Mouse (Mus musculus) lung, embryonic 15.5 days (tissue): ENCODE measurements around the gene Nolc1. TPM values are rescaled to one million over a fixed set of nuclear protein-coding genes. Genes with fewer than 3 reads are reported as not detected.

Source experiments
- ATAC-seq: fragments of 200-750 bp; cut with Nextera tagmentation; 2 replicates; pipeline ENCODE4 v1.8.0; 2017; ENCODE audit warnings: moderate number of reproducible peaks, borderline replicate concordance; ENCODE audit not compliant: low FRiP score, low TSS enrichment; ENCODE audit errors: extremely low read depth
- H3K27ac ChIP-seq: fragments of 300-500 bp; sonication (generic); 2 replicates; pipeline ENCODE4 v1.5.1; 2015; ENCODE audit warnings: moderate library complexity, mild to moderate bottlenecking, inconsistent platforms
- H3K27me3 ChIP-seq: fragments of 300-500 bp; sonication (generic); 2 replicates; pipeline ENCODE4 v1.6.1; 2015; ENCODE audit warnings: inconsistent platforms
- H3K36me3 ChIP-seq: fragments of 300-500 bp; sonication (generic); 2 replicates; pipeline ENCODE4 v1.6.1; 2015; ENCODE audit warnings: inconsistent platforms
- H3K4me1 ChIP-seq: fragments of 300-500 bp; sonication (generic); 2 replicates; pipeline ENCODE4 v1.6.1; 2015; ENCODE audit warnings: inconsistent platforms
- H3K4me2 ChIP-seq: fragments of 300-500 bp; sonication (generic); 2 replicates; pipeline ENCODE4 v1.6.1; 2015; ENCODE audit warnings: inconsistent platforms, mild to moderate bottlenecking, moderate library complexity
- H3K4me3 ChIP-seq: fragments of 300-500 bp; sonication (generic); 2 replicates; pipeline ENCODE4 v1.5.1; 2015; ENCODE audit warnings: mild to moderate bottlenecking, inconsistent platforms
- H3K9ac ChIP-seq: fragments of 300-500 bp; sonication (generic); 2 replicates; pipeline ENCODE4 v1.6.1; 2015; ENCODE audit warnings: inconsistent platforms
- H3K9me3 ChIP-seq: fragments of 300-500 bp; sonication (generic); 2 replicates; pipeline ENCODE4 v1.6.1; 2016; ENCODE audit warnings: inconsistent platforms
- WGBS: fragments of 180-500 bp; shearing (Covaris S2); methylation state at CpG from one replicate; pipeline ENCODE4 v1.1.7; 2015; 5-methylcytosine and 5-hydroxymethylcytosine counted together
- polyA plus RNA-seq: library from polyadenylated mRNA; unstranded; fragments of >200 nt; fragmentation: Nextera tagmentation; extraction: Ambion mirVana; gene quantifications from 2 replicates; pipeline ENCODE4 v1.2.1, GENCODE M21; 2015

Nolc1 gene
- polyA plus RNA-seq, 1 experiment from 2014 or later = 77.7 TPM

- no peaks in the 10 kb centered on the region for H3K9me3 ChIP-seq
- H3K4me1 ChIP-seq = no peaks in the 10 kb centered on the region
- H3K36me3 ChIP-seq = peaks cover 93% of the 10 kb centered on the region
- 76% methylated on average over 10 of the region's 10 CpGs for WGBS
- no peaks in the 10 kb centered on the region for H3K27me3 ChIP-seq
- no peak overlapping the region for H3K27ac ChIP-seq
- ATAC-seq = no peak
- H3K4me3 ChIP-seq = no peak overlapping the region
- no peak overlapping the region for H3K4me2 ChIP-seq
- H3K9ac ChIP-seq = no peak overlapping the region
Measured at GRCm38 (mm10) chr19:46068054-46068453, 7.6 kb upstream of the Nolc1 start.

GRCm38 (mm10) chr19:46073285-46073684 is 2.4 kb upstream of the Nolc1 start:
- no peak for ATAC-seq
- Histone ChIP-seq H3K4me2 (no peak overlapping the region), H3K4me3 (no peak overlapping the region), H3K9me3 (no peaks in the 10 kb centered on the region), H3K4me1 (peaks cover 16% of the 10 kb centered on the region), H3K9ac (no peak overlapping the region), H3K36me3 (peaks cover 51% of the 10 kb centered on the region), H3K27ac (no peak overlapping the region), H3K27me3 (no peaks in the 10 kb centered on the region)
- WGBS = 76% methylated on average over 7 of the region's 7 CpGs

- Histone ChIP-seq H3K4me3 (no peak overlapping the region), H3K9ac (no peak overlapping the region), H3K4me2 (no peak overlapping the region), H3K4me1 (peaks cover 16% of the 10 kb centered on the region), H3K27ac (no peak overlapping the region), H3K9me3 (no peaks in the 10 kb centered on the region), H3K36me3 (peaks cover 42% of the 10 kb centered on the region), H3K27me3 (no peaks in the 10 kb centered on the region)
- WGBS = 83% methylated on average over 5 of the region's 5 CpGs
- no peak for ATAC-seq
Measured at GRCm38 (mm10) chr19:46074266-46074665, 1.4 kb upstream of the Nolc1 start.

- Histone ChIP-seq H3K9me3 (no peaks in the 10 kb centered on the region), H3K27ac (no peak overlapping the region), H3K27me3 (no peaks in the 10 kb centered on the region), H3K4me3 (no peak overlapping the region), H3K4me2 (no peak overlapping the region), H3K9ac (no peak overlapping the region), H3K36me3 (peaks cover 47% of the 10 kb centered on the region), H3K4me1 (peaks cover 16% of the 10 kb centered on the region)
- 63% methylated on average over 3 of the region's 3 CpGs for WGBS
- no peak for ATAC-seq
Measured at GRCm38 (mm10) chr19:46078535-46078934, 2.9 kb downstream of the Nolc1 start.

- no peak for ATAC-seq
- 96% methylated on average over 8 of the region's 8 CpGs for WGBS
- H3K36me3 ChIP-seq = peaks cover 55% of the 10 kb centered on the region
- no peak overlapping the region for H3K9ac ChIP-seq
- H3K27ac ChIP-seq = no peak overlapping the region
- H3K4me2 ChIP-seq = no peak overlapping the region
- no peaks in the 10 kb centered on the region for H3K4me1 ChIP-seq
- no peaks in the 10 kb centered on the region for H3K27me3 ChIP-seq
- H3K4me3 ChIP-seq = no peak overlapping the region
- no peaks in the 10 kb centered on the region for H3K9me3 ChIP-seq
Measured at GRCm38 (mm10) chr19:46085185-46085584, 9.5 kb downstream of the Nolc1 start.

- no peak overlapping the region for H3K4me2 ChIP-seq
- no peak overlapping the region for H3K9ac ChIP-seq
- WGBS = 48% methylated on average over 3 of the region's 3 CpGs
- no peaks in the 10 kb centered on the region for H3K27me3 ChIP-seq
- H3K4me1 ChIP-seq = no peaks in the 10 kb centered on the region
- no peaks in the 10 kb centered on the region for H3K9me3 ChIP-seq
- no peak for ATAC-seq
- no peak overlapping the region for H3K27ac ChIP-seq
- H3K4me3 ChIP-seq = no peak overlapping the region
- peaks cover 43% of the 10 kb centered on the region for H3K36me3 ChIP-seq
Measured at GRCm38 (mm10) chr19:46086337-46086736, 10.7 kb downstream of the Nolc1 start.

- ATAC-seq = no peak
- H3K9ac ChIP-seq = no peak overlapping the region
- no peaks in the 10 kb centered on the region for H3K27me3 ChIP-seq
- 70% methylated on average over 7 of the region's 7 CpGs for WGBS
- no peak overlapping the region for H3K27ac ChIP-seq
- no peak overlapping the region for H3K4me2 ChIP-seq
- H3K4me1 ChIP-seq = no peaks in the 10 kb centered on the region
- no peak overlapping the region for H3K4me3 ChIP-seq
- H3K36me3 ChIP-seq = peaks cover 28% of the 10 kb centered on the region
- H3K9me3 ChIP-seq = no peaks in the 10 kb centered on the region
Measured at GRCm38 (mm10) chr19:46087871-46088270, 12.2 kb downstream of the Nolc1 start.

- ATAC-seq = no peak
- 80% methylated on average over 4 of the region's 4 CpGs for WGBS
Measured at GRCm38 (mm10) chr19:46091641-46092040, 16.0 kb downstream of the Nolc1 start.

GRCm38 (mm10) chr19:46094144-46094543 is 18.5 kb downstream of the Nolc1 start:
- no peaks in the 10 kb centered on the region for H3K9me3 ChIP-seq
- H3K9ac ChIP-seq = no peak overlapping the region
- 96% methylated on average over 2 of the region's 2 CpGs for WGBS
- H3K27me3 ChIP-seq = no peaks in the 10 kb centered on the region
- H3K4me1 ChIP-seq = no peaks in the 10 kb centered on the region
- no peaks in the 10 kb centered on the region for H3K36me3 ChIP-seq
- no peak overlapping the region for H3K4me2 ChIP-seq
- no peak overlapping the region for H3K27ac ChIP-seq
- no peak overlapping the region for H3K4me3 ChIP-seq
- ATAC-seq = no peak

More at GRCm38 (mm10) chr19:46091641-46092040, 16.0 kb downstream of the Nolc1 start:
- Histone ChIP-seq H3K4me2 (no peak overlapping the region), H3K9me3 (no peaks in the 10 kb centered on the region), H3K9ac (no peak overlapping the region), H3K4me3 (no peak overlapping the region), H3K27me3 (no peaks in the 10 kb centered on the region), H3K36me3 (no peaks in the 10 kb centered on the region), H3K4me1 (no peaks in the 10 kb centered on the region), H3K27ac (no peak overlapping the region)

- Histone ChIP-seq H3K27me3 (no peaks in the 10 kb centered on the region), H3K27ac (no peak overlapping the region), H3K4me1 (no peaks in the 10 kb centered on the region), H3K36me3 (no peaks in the 10 kb centered on the region), H3K9ac (no peak overlapping the region), H3K9me3 (no peaks in the 10 kb centered on the region), H3K4me2 (no peak overlapping the region), H3K4me3 (no peak overlapping the region)
- WGBS = 73% methylated on average over 4 of the region's 4 CpGs
- ATAC-seq = no peak
Measured at GRCm38 (mm10) chr19:46095291-46095690, 19.6 kb downstream of the Nolc1 start.

- Histone ChIP-seq H3K9ac (no peak overlapping the region), H3K36me3 (no peaks in the 10 kb centered on the region), H3K4me2 (no peak overlapping the region), H3K4me1 (no peaks in the 10 kb centered on the region), H3K4me3 (no peak overlapping the region), H3K9me3 (no peaks in the 10 kb centered on the region), H3K27ac (no peak overlapping the region), H3K27me3 (no peaks in the 10 kb centered on the region)
- no peak for ATAC-seq
- WGBS = 78% methylated on average over 5 of the region's 5 CpGs
Measured at GRCm38 (mm10) chr19:46096396-46096795, 20.7 kb downstream of the Nolc1 start.

- Histone ChIP-seq H3K9ac (no peak overlapping the region), H3K27ac (no peak overlapping the region), H3K4me2 (no peak overlapping the region), H3K9me3 (no peaks in the 10 kb centered on the region), H3K27me3 (no peaks in the 10 kb centered on the region), H3K4me1 (no peaks in the 10 kb centered on the region), H3K36me3 (no peaks in the 10 kb centered on the region), H3K4me3 (no peak overlapping the region)
- no peak for ATAC-seq
- WGBS = 91% methylated on average over 3 of the region's 3 CpGs
Measured at GRCm38 (mm10) chr19:46099561-46099960, 23.9 kb downstream of the Nolc1 start.
